Mouse (Mus musculus) CH12.LX (cell line): ENCODE data around the gene Wscd1. TPM values are rescaled to one million over a fixed set of nuclear protein-coding genes. Genes with fewer than 3 reads are reported as not detected.

Source experiments
- DNase-seq: peaks from one replicate; pipeline ENCODE4 v3.0.0-alpha.2; 2013; ENCODE audit errors: extremely low read depth
- H3K27ac ChIP-seq: 2 replicates; pipeline ENCODE4 v1.5.1; 2012; ENCODE audit warnings: low read depth, mild to moderate bottlenecking, control low read depth, moderate library complexity; ENCODE audit not compliant: insufficient read depth
- H3K27me3 ChIP-seq: replicated peaks from 2 replicates; pipeline ENCODE3; 2012; ENCODE audit warnings: inconsistent platforms
- H3K36me3 ChIP-seq, 2 experiments: replicated peaks in 1 of 2; 2 replicates each; pipeline versions ENCODE3 to v1.6.1; 2012; ENCODE audit warnings: inconsistent platforms in 1 of 2, low read length in 1 of 2, mild to moderate bottlenecking in 1 of 2, mixed read lengths in 1 of 2, moderate library complexity in 1 of 2; ENCODE audit not compliant: control insufficient read depth in 1 of 2, insufficient read depth in 1 of 2
- H3K4me1 ChIP-seq, 2 experiments: 2 replicates each; pipeline ENCODE4 v1.6.1; 2012; ENCODE audit warnings: inconsistent platforms in 1 of 2, moderate library complexity in 1 of 2; ENCODE audit not compliant: insufficient read depth in 2 of 2, control insufficient read depth in 1 of 2
- H3K4me2 ChIP-seq: 2 replicates; pipeline ENCODE4 v1.6.1; 2012; ENCODE audit warnings: low read depth, mild to moderate bottlenecking, control low read depth; ENCODE audit not compliant: poor library complexity, insufficient read depth, severe bottlenecking
- H3K4me3 ChIP-seq, 3 experiments: fragments of 150-350 bp in 1 of 3; sonication (generic) in 1 of 3; replicated peaks in 1 of 3; 2 replicates each; pipeline versions ENCODE3 to v1.5.1; 2011 to 2012; ENCODE audit warnings: low read depth in 2 of 3, low read length in 2 of 3, mild to moderate bottlenecking in 2 of 3, moderate library complexity in 2 of 3, control low read depth in 1 of 3, improper control_type of control experiment in 1 of 3, inconsistent platforms in 1 of 3, mixed read lengths in 1 of 3; ENCODE audit not compliant: poor library complexity in 1 of 3
- H3K79me2 ChIP-seq: replicated peaks from 2 replicates; pipeline ENCODE4 v1.6.1; 2012; ENCODE audit warnings: mild to moderate bottlenecking, moderate library complexity; ENCODE audit not compliant: control insufficient read depth, poor library complexity, insufficient read depth, severe bottlenecking; ENCODE audit errors: extremely low read depth
- H3K9ac ChIP-seq: 2 replicates; pipeline ENCODE4 v1.6.1; 2012; ENCODE audit warnings: low read depth, mild to moderate bottlenecking, control low read depth, moderate library complexity; ENCODE audit not compliant: insufficient read depth
- H3K9me3 ChIP-seq: replicated peaks from 2 replicates; pipeline ENCODE3; 2012; ENCODE audit warnings: low read length, inconsistent platforms, mixed read lengths
- BHLHE40 ChIP-seq: IDR thresholded peaks from 2 replicates; pipeline ENCODE4 v1.6.1; 2011; ENCODE audit warnings: mild to moderate bottlenecking, low read depth, low read length, improper control_type of control experiment
- CHD2 ChIP-seq: IDR thresholded peaks from 2 replicates; pipeline ENCODE4 v1.6.1; 2011; ENCODE audit warnings: low read length, improper control_type of control experiment
- CTCF ChIP-seq, 2 experiments: IDR thresholded peaks in 1 of 2; conservative IDR thresholded peaks in 1 of 2; 2 replicates each; pipeline ENCODE4 v1.5.1; 2011 to 2012; ENCODE audit warnings: low read depth in 2 of 2, low read length in 2 of 2, improper control_type of control experiment in 1 of 2, inconsistent platforms in 1 of 2, mild to moderate bottlenecking in 1 of 2, moderate library complexity in 1 of 2
- E2F4 ChIP-seq: IDR thresholded peaks from 2 replicates; pipeline ENCODE4 v1.6.1; 2011; ENCODE audit warnings: low read depth, low read length, improper control_type of control experiment; ENCODE audit not compliant: insufficient replicate concordance
- ELF1 ChIP-seq: IDR thresholded peaks from 2 replicates; pipeline ENCODE4 v1.6.1; 2014; ENCODE audit warnings: low read depth, mild to moderate bottlenecking, inconsistent platforms, low read length, improper control_type of control experiment
- ETS1 ChIP-seq: conservative IDR thresholded peaks from 2 replicates; pipeline ENCODE4 v1.6.1; 2012; ENCODE audit warnings: low read depth, mild to moderate bottlenecking, inconsistent platforms, low read length, improper control_type of control experiment, moderate library complexity
- JUND ChIP-seq: conservative IDR thresholded peaks from 2 replicates; pipeline ENCODE4 v1.6.1; 2011; ENCODE audit warnings: low read depth, low read length, improper control_type of control experiment
- MAX ChIP-seq: IDR thresholded peaks from 2 replicates; pipeline ENCODE4 v1.6.1; 2011; ENCODE audit warnings: low read length, improper control_type of control experiment
- MAZ ChIP-seq: IDR thresholded peaks from 2 replicates; pipeline ENCODE4 v1.6.1; 2012; ENCODE audit warnings: low read depth, mild to moderate bottlenecking, inconsistent platforms, low read length, improper control_type of control experiment, moderate library complexity
- MEF2A ChIP-seq: IDR thresholded peaks from 2 replicates; pipeline ENCODE4 v1.6.1; 2014; ENCODE audit warnings: low read depth, mild to moderate bottlenecking, inconsistent platforms, low read length, improper control_type of control experiment, borderline replicate concordance
- MXI1 ChIP-seq: IDR thresholded peaks from 2 replicates; pipeline ENCODE4 v1.6.1; 2011; ENCODE audit warnings: mild to moderate bottlenecking, low read depth, low read length, improper control_type of control experiment
- MYC ChIP-seq: IDR thresholded peaks from 2 replicates; pipeline ENCODE4 v1.6.1; 2011; ENCODE audit warnings: low read depth, mild to moderate bottlenecking, improper control_type of control experiment, low read length
- NELFE ChIP-seq: IDR thresholded peaks from 2 replicates; pipeline ENCODE4 v1.6.1; 2011; ENCODE audit warnings: low read depth, low read length, improper control_type of control experiment
- NRF1 ChIP-seq: IDR thresholded peaks from 2 replicates; pipeline ENCODE4 v1.6.1; 2014; ENCODE audit warnings: low read depth, mild to moderate bottlenecking, inconsistent platforms, low read length, improper control_type of control experiment, moderate library complexity
- PAX5 ChIP-seq: IDR thresholded peaks from 2 replicates; pipeline ENCODE4 v1.6.1; 2012; ENCODE audit warnings: low read length, inconsistent platforms, mixed read lengths
- RCOR1 ChIP-seq: conservative IDR thresholded peaks from 2 replicates; pipeline ENCODE4 v1.6.1; 2012; ENCODE audit warnings: low read depth, mild to moderate bottlenecking, inconsistent platforms, low read length, improper control_type of control experiment
- SIN3A ChIP-seq: IDR thresholded peaks from 2 replicates; pipeline ENCODE4 v1.6.1; 2012; ENCODE audit warnings: low read length, improper control_type of control experiment, inconsistent platforms
- SMC3 ChIP-seq: IDR thresholded peaks from 2 replicates; pipeline ENCODE4 v1.6.1; 2011; ENCODE audit warnings: low read depth, low read length, improper control_type of control experiment
- TBP ChIP-seq: conservative IDR thresholded peaks from 2 replicates; pipeline ENCODE4 v1.6.1; 2011; ENCODE audit warnings: low read depth, low read length, improper control_type of control experiment
- UBTF ChIP-seq: IDR thresholded peaks from 2 replicates; pipeline ENCODE4 v1.6.1; 2012; ENCODE audit warnings: low read depth, mild to moderate bottlenecking, inconsistent platforms, low read length, improper control_type of control experiment, moderate library complexity
- USF1 ChIP-seq: IDR thresholded peaks from 2 replicates; pipeline ENCODE4 v1.6.1; 2014; ENCODE audit warnings: low read depth, mild to moderate bottlenecking, inconsistent platforms, low read length, improper control_type of control experiment
- ZC3H11A ChIP-seq: IDR thresholded peaks from 2 replicates; pipeline ENCODE4 v1.6.1; 2012; ENCODE audit warnings: low read depth, mild to moderate bottlenecking, inconsistent platforms, low read length, improper control_type of control experiment
- ZMIZ1 ChIP-seq: IDR thresholded peaks from 2 replicates; pipeline ENCODE4 v1.6.1; 2012; ENCODE audit warnings: low read depth, mild to moderate bottlenecking, inconsistent platforms, low read length, improper control_type of control experiment
- ZNF384 ChIP-seq: IDR thresholded peaks from 2 replicates; pipeline ENCODE4 v1.6.1; 2012; ENCODE audit warnings: low read depth, low read length, improper control_type of control experiment, inconsistent platforms
- dilution Hi-C: fragments of 300-500 bp; cut with MboI; formaldehyde crosslinking; loops from 2 replicates; pipeline ENCODE4 v1.14.3; 2020; ENCODE audit warnings: low sequenced_read_pairs; ENCODE audit not compliant: extremely low pct_unique_long_range_greater_than_20kb, extremely low pct_ligation_motif_present
- in situ Hi-C: fragments of 300-500 bp; cut with MboI; formaldehyde crosslinking; loops from 3 replicates; pipeline ENCODE4 v1.14.3; 2019; ENCODE audit warnings: low sequenced_read_pairs, low pct_ligation_motif_present, low pct_unique_long_range_greater_than_20kb, mixed read lengths
- polyA plus RNA-seq: library from polyadenylated mRNA; unstranded; fragments of >175 nt; gene quantifications from 2 replicates; pipeline ENCODE4 v1.2.1, GENCODE M21; 2012; ENCODE audit warnings: low read depth; ENCODE audit not compliant: insufficient read length
- total RNA-seq, 2 experiments: library from RNA; depleted of rRNA; stranded (reverse); fragments of 300-350 nt in 1 of 2; fragments of >200 nt in 1 of 2; gene quantifications; 2 replicates each; pipeline ENCODE4 v1.2.3; 2012 to 2014

Gene Wscd1
- total and polyA plus RNA-seq, 3 experiments, result not detected

GRCm38 (mm10) chr11:71775056-71775455, 25.3 kb downstream of the Wscd1 start:
- Histone ChIP-seq H3K36me3 (no peaks in the 10 kb centered on the region), H3K9ac (no peak overlapping the region), H3K4me2 (no peak overlapping the region), H3K27me3 (peaks cover 91% of the 10 kb centered on the region), H3K4me1 (no peaks in the 10 kb centered on the region), H3K4me3 (no peak overlapping the region), H3K9me3 (peaks cover 5% of the 10 kb centered on the region), H3K27ac (no peak overlapping the region), H3K79me2 (no peaks in the 10 kb centered on the region)
- dilution Hi-C loops, result no loop called here
- no peak for DNase-seq
- TF ChIP-seq UBTF (no peak), ELF1 (no peak), MXI1 (no peak), MAZ (no peak), NELFE (no peak), ZMIZ1 (no peak), TBP (no peak), SMC3 (no peak), BHLHE40 (no peak), MYC (no peak), USF1 (no peak), ETS1 (no peak), E2F4 (no peak), RCOR1 (no peak), ZC3H11A (no peak), CHD2 (no peak), NRF1 (no peak), JUND (no peak), PAX5 (no peak), MEF2A (no peak)
- in situ Hi-C loops, result no loop called here

GRCm38 (mm10) chr11:71779642-71780041, 29.9 kb downstream of the Wscd1 start:
- no peak for DNase-seq
- H3K9me3 ChIP-seq, result peaks cover 5% of the 10 kb centered on the region
- in situ Hi-C loops (no loop called here), dilution Hi-C loops (no loop called here)
- H3K79me2 ChIP-seq, result no peaks in the 10 kb centered on the region
- no peak for TF ChIP-seq SMC3
- TF ChIP-seq MAX, result no peak
- no peak for TF ChIP-seq ZNF384
- TF ChIP-seq SIN3A, result no peak
- TF ChIP-seq CTCF (conservative IDR thresholded peaks at IDR 0.05 in 1 of 2, IDR thresholded peaks at IDR 0.05 in 1 of 2; ENCODE audit: low read depth in 2 of 2, low read length in 2 of 2), result no peak
- H3K9ac ChIP-seq, result no peak overlapping the region
- H3K27ac ChIP-seq, result no peak overlapping the region
- no peaks in the 10 kb centered on the region for H3K4me1 ChIP-seq
- H3K36me3 ChIP-seq, result no peaks in the 10 kb centered on the region
- H3K27me3 ChIP-seq, result peaks cover 91% of the 10 kb centered on the region
- H3K4me2 ChIP-seq, result no peak overlapping the region
- H3K4me3 ChIP-seq, result no peak overlapping the region
